Mouse (Mus musculus) embryonic stem cell, embryonic (primary cell): ENCODE data around the gene Cyp4a32.
"Not testable (repeated sequence)": the region's sequence is repeated elsewhere in the genome, so short reads cannot be mapped to it uniquely, and the experiment has no call there.

Experiments
- CTCF ChIA-PET, 4 experiments: fragments of 300-600 bp in 2 of 4; fragments of 350-600 bp in 2 of 4; sonication (Branson Sonifier 250); formaldehyde crosslinking; loops; one replicate each; lab custom pipeline; 2022; ENCODE audit warnings: inconsistent platforms in 2 of 4; lab: Charles Lee
- POLR2A ChIA-PET, 4 experiments: fragments of 300-600 bp in 2 of 4; fragments of 350-600 bp in 2 of 4; sonication (Branson Sonifier 250); formaldehyde crosslinking; loops; one replicate each; lab custom pipeline; 2022; ENCODE audit warnings: antibody characterized with exemption in 4 of 4, inconsistent platforms in 1 of 4; lab: Charles Lee

The Cyp4a32 gene

GRCm38 (mm10) chr4:115600611-115601010 is at the start of gene Cyp4a32:
Gene Cyp4a32 (plus strand): TSS chr4:115600969.
- POLR2A ChIA-PET, CTCF ChIA-PET: not testable (repeated sequence)

GRCm38 (mm10) chr4:115552726-115553125 is 48.0 kb upstream of the Cyp4a32 start:
- CTCF ChIA-PET: no interaction called here
- POLR2A ChIA-PET: no interaction called here

GRCm38 (mm10) chr4:115555513-115555912 is 45.3 kb upstream of the Cyp4a32 start:
- ChIA-PET CTCF (no interaction called here), POLR2A (no interaction called here)

- CTCF ChIA-PET: no interaction called here
- POLR2A ChIA-PET: no interaction called here
Observed at GRCm38 (mm10) chr4:115557861-115558561, 42.8 kb upstream of the Cyp4a32 start.

- ChIA-PET CTCF (interaction anchor here in 1 of 4 experiments (0.6 kb wide), 1 partner anchor 419 kb away, joined by 4 read pairs; no protein-coding TSS in a partner anchor), POLR2A (interaction anchor here in 2 of 4 experiments (0.8 to 1.5 kb wide), 2 partner anchors 12 to 26 kb away, joined by 3 to 4 read pairs; no protein-coding TSS in a partner anchor)
Observed at GRCm38 (mm10) chr4:115561236-115561635, 39.5 kb upstream of the Cyp4a32 start.

- POLR2A ChIA-PET: no interaction called here
- CTCF ChIA-PET: no interaction called here
Observed at GRCm38 (mm10) chr4:115563401-115563800, 37.4 kb upstream of the Cyp4a32 start, which contains the start of gene Cyp4a31. Gene Cyp4a31 (plus strand): TSS chr4:115563649.

GRCm38 (mm10) chr4:115564469-115565225 is 36.1 kb upstream of the Cyp4a32 start:
- CTCF ChIA-PET: interaction anchor here in 1 of 4 experiments (0.6 kb wide), 1 partner anchor 145 kb away, joined by 5 read pairs; no protein-coding TSS in a partner anchor
- POLR2A ChIA-PET: not testable (repeated sequence)

GRCm38 (mm10) chr4:115575255-115575654 is 25.5 kb upstream of the Cyp4a32 start:
- ChIA-PET POLR2A (no interaction called here), CTCF (no interaction called here)

- ChIA-PET POLR2A (no interaction called here), CTCF (no interaction called here)
Observed at GRCm38 (mm10) chr4:115575776-115576175, 25.0 kb upstream of the Cyp4a32 start.

- ChIA-PET CTCF (no interaction called here), POLR2A (no interaction called here)
Observed at GRCm38 (mm10) chr4:115583036-115583435, 17.7 kb upstream of the Cyp4a32 start.

GRCm38 (mm10) chr4:115596357-115596756 is 4.4 kb upstream of the Cyp4a32 start:
- POLR2A ChIA-PET: no interaction called here
- CTCF ChIA-PET: no interaction called here

- ChIA-PET CTCF (no interaction called here), POLR2A (no interaction called here)
Observed at GRCm38 (mm10) chr4:115596824-115597336, 3.9 kb upstream of the Cyp4a32 start.

- ChIA-PET CTCF (no interaction called here), POLR2A (no interaction called here)
Observed at GRCm38 (mm10) chr4:115614005-115614404, 13.2 kb downstream of the Cyp4a32 start.

GRCm38 (mm10) chr4:115625560-115625959 is 24.8 kb downstream of the Cyp4a32 start:
- POLR2A ChIA-PET, CTCF ChIA-PET: not testable (repeated sequence)

GRCm38 (mm10) chr4:115642967-115643754 is 42.4 kb downstream of the Cyp4a32 start:
- POLR2A ChIA-PET: no interaction called here

GRCm38 (mm10) chr4:115645371-115645770 is 44.6 kb downstream of the Cyp4a32 start:
- ChIA-PET CTCF (interaction anchor here in 1 of 4 experiments (0.6 kb wide), 1 partner anchor 298 kb away, joined by 3 read pairs; no protein-coding TSS in a partner anchor), POLR2A (no interaction called here)

More at GRCm38 (mm10) chr4:115642967-115643754, 42.4 kb downstream of the Cyp4a32 start:
- CTCF ChIA-PET: no interaction called here

GRCm38 (mm10) chr4:115647580-115647979 is 46.8 kb downstream of the Cyp4a32 start, which contains the start of gene Cyp4b1:
Gene Cyp4b1 (minus strand): TSS chr4:115647723.
- ChIA-PET CTCF (no interaction called here), POLR2A (no interaction called here)

- POLR2A ChIA-PET: no interaction called here
- CTCF ChIA-PET: no interaction called here
Observed at GRCm38 (mm10) chr4:115648752-115649151, 48.0 kb downstream of the Cyp4a32 start.

GRCm38 (mm10) chr4:115649344-115649743 is 48.6 kb downstream of the Cyp4a32 start:
- ChIA-PET POLR2A (no interaction called here), CTCF (no interaction called here)
